Mouse (Mus musculus) G1E (cell line): ENCODE data around the gene Basp1. TPM values are rescaled to one million over a fixed set of nuclear protein-coding genes. Genes with fewer than 3 reads are reported as not detected.
"Not testable (repeated sequence)": the region's sequence is repeated elsewhere in the genome, so short reads cannot be mapped to it uniquely, and the experiment has no call there.

Source experiments
- ATAC-seq: 2 replicates; pipeline ENCODE4 v1.8.0; 2016; ENCODE audit warnings: mild to moderate bottlenecking; ENCODE audit not compliant: insufficient number of reproducible peaks, poor library complexity, low FRiP score, severe bottlenecking; ENCODE audit errors: extremely low read depth
- DNase-seq: peaks from one replicate; pipeline ENCODE4 v3.0.0; 2012; ENCODE audit warnings: low spot score
- H3K27me3 ChIP-seq: 2 replicates; pipeline ENCODE4 v1.6.1; 2012; ENCODE audit warnings: mild to moderate bottlenecking, low read length, inconsistent platforms; ENCODE audit not compliant: insufficient read depth
- H3K36me3 ChIP-seq: replicated peaks from 2 replicates; pipeline ENCODE3; 2012; ENCODE audit warnings: mild to moderate bottlenecking, inconsistent platforms
- H3K4me1 ChIP-seq: 2 replicates; pipeline ENCODE4 v1.6.1; 2012; ENCODE audit warnings: low read depth, low read length, inconsistent platforms, mixed read lengths; ENCODE audit not compliant: insufficient read depth
- H3K4me3 ChIP-seq: 2 replicates; pipeline ENCODE4 v1.5.1; 2012; ENCODE audit warnings: low read depth, mild to moderate bottlenecking, inconsistent platforms, low read length, moderate library complexity, mixed read lengths
- H3K9me3 ChIP-seq: replicated peaks from 2 replicates; pipeline ENCODE4 v1.6.1; 2012; ENCODE audit warnings: inconsistent platforms
- CTCF ChIP-seq: IDR thresholded peaks from 2 replicates; pipeline ENCODE4 v1.5.1; 2012; ENCODE audit warnings: low read depth, low read length, inconsistent platforms, mixed read lengths
- GATA1 ChIP-seq: IDR thresholded peaks from 2 replicates; pipeline ENCODE4 v1.6.1; 2012; ENCODE audit warnings: borderline replicate concordance, low read length, inconsistent platforms, mixed read lengths
- GATA2 ChIP-seq: IDR thresholded peaks from 2 replicates; pipeline ENCODE4 v1.6.1; 2012; ENCODE audit warnings: low read depth, low read length, inconsistent platforms, borderline replicate concordance
- POLR2AphosphoS5 ChIP-seq: IDR thresholded peaks from 2 replicates; pipeline ENCODE4 v1.6.1; 2012; ENCODE audit warnings: low read depth, low read length, inconsistent platforms; ENCODE audit not compliant: insufficient replicate concordance
- TAL1 ChIP-seq: conservative IDR thresholded peaks from 2 replicates; pipeline ENCODE4 v1.6.1; 2012; ENCODE audit warnings: low read depth, low read length, inconsistent platforms, mixed read lengths
- polyA plus RNA-seq: library from polyadenylated mRNA; stranded (reverse); fragments of >175 nt; gene quantifications from 2 replicates; pipeline ENCODE4 v1.2.3, GENCODE M21; 2012
- total RNA-seq, 2 experiments: library from RNA; stranded (forward) in 1 of 2; stranded (reverse) in 1 of 2; fragments of 200-1000 nt in 1 of 2; fragments of >200 nt in 1 of 2; fragmentation: Nextera tagmentation in 1 of 2; gene quantifications; 2 replicates each; pipeline ENCODE4 v1.2.3; 2014 to 2017

Basp1 gene
- total RNA-seq (2014; fragmentation: Nextera tagmentation) (not detected in 2 replicates), total RNA-seq (2017) (not detected in 2 replicates), polyA plus RNA-seq (not detected in 2 replicates)

DNA sequence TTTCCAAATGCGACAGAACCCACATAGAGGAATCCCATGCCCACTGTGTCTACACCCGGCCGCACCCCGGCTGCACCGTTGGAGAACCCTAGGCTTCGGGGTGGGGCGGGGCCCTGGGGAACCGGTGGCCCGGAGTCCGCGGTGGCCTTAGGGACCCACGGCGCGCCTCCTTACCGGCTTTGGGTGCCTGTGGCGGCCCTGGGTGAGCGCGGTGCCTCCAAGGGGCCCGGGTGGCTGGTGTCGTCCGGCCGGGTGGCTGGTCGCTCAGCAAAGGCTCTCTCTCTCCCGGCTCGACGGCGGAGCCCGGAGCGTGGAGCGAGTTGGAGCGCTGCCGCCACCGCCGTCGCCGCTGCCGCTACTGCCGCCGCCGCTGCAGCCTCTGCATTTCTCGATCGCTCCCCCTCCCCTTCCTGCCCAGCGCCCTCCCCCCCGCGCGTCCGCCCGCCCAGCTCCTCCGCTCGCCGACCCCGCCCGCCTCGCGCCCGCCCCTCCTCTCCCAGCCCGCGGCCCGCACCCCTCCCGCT is at the start of gene Basp1:
Basp1 (minus strand) TSS at position 387 of the 524 bp plus-strand sequence.
- H3K36me3 ChIP-seq = no peaks in the 10 kb centered on the region
- H3K4me1 ChIP-seq = no peaks in the 10 kb centered on the region
- peaks cover 31% of the 10 kb centered on the region for H3K9me3 ChIP-seq
- DNase-seq (no peak), ATAC-seq (no peak)
- no peak for TF ChIP-seq GATA1
- no peak for TF ChIP-seq TAL1
- TF ChIP-seq GATA2 = no peak
- TF ChIP-seq POLR2AphosphoS5 = no peak
- TF ChIP-seq CTCF = no peak
- H3K27me3 ChIP-seq = no peaks in the 10 kb centered on the region
- H3K4me3 ChIP-seq = no peak within 1 kb of the TSS

DNA sequence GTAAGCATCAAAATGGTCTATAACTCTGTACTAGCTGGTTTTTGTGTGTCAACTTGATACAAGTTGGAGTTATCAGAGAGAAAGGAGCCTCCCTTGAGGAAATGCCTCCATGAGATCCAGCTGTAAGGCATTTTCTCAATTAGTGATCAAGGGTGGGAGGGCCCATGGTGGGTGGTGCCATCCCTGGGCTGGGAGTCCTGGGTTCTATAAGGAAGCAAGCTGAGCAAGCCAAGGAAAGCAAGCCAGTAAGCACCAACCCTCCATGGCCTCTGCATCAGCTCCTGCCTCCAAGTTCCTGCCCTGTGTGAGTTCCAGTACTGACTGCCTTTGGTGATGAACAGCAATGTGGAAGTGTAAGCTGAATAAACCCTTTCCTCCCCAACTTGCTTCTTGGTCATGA is 49.5 kb upstream of the Basp1 start:
- not testable (repeated sequence) for H3K36me3 ChIP-seq, DNase-seq, ATAC-seq

DNA sequence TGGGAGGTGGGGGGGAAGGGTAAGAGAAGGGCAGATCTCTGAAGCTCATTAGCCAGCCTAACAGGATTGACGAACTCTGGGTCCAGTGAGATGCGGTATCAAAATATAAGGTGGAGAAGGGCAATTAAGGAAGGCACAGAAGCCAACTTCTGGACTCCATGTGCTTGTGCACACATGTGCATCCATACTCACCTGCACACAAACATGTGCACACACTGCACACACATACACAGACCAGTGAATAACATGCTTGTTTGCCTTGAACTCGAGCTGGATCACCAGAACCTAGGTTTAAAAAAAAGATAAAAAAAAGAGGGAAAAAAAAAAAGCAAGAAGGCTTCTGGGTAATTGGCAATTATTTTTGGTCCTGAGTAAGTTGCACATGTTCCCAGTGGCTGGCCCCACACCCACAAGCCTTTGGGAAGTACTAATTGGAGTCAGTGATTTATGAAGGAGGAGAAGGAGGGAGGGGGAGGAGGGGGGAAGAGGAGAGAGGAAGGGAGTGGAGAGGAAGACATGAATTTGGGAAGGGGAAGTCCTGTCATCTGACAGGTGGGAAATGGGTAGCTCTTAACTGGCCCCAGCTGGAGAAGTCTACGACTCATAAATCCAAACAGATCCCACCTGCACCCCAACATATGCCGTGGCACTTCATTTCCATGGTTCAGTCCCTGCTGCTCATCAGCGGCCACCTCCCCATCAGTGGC is 48.6 kb upstream of the Basp1 start:
- no peak for ATAC-seq
- H3K9me3 ChIP-seq = peaks cover 6% of the 10 kb centered on the region
- TF ChIP-seq POLR2AphosphoS5 = no peak
- TF ChIP-seq TAL1 = no peak
- TF ChIP-seq CTCF = no peak
- no peak for TF ChIP-seq GATA1
- no peak for TF ChIP-seq GATA2
- no peaks in the 10 kb centered on the region for H3K4me1 ChIP-seq
- no peak for DNase-seq
- no peaks in the 10 kb centered on the region for H3K27me3 ChIP-seq
- no peak overlapping the region for H3K4me3 ChIP-seq
- no peaks in the 10 kb centered on the region for H3K36me3 ChIP-seq

More for the DNA sequence above, 49.5 kb upstream of the Basp1 start:
- not testable (repeated sequence) for H3K9me3 ChIP-seq, H3K27me3 ChIP-seq, H3K4me1 ChIP-seq, H3K4me3 ChIP-seq

DNA sequence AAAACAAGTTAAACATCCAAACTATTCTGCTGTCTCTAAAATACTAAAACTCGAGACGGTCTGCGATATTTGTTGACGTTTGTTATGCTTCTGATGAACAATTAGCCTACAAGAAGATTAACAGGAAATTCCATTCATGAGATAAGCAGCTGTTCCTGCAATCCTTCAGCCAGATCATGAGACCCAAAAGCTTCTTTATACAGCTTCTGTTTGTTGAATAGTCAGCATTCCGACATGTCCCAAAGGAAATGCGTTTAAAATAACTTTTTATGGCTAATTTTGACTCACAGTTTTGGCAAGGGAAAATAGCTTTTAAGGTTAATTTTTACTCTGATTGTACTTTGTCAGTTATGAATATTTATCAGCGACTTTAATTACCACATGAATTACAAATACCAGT is 46.3 kb upstream of the Basp1 start:
- Histone ChIP-seq H3K9me3 (peaks cover 6% of the 10 kb centered on the region), H3K4me1 (no peaks in the 10 kb centered on the region), H3K36me3 (no peaks in the 10 kb centered on the region), H3K4me3 (no peak overlapping the region), H3K27me3 (no peaks in the 10 kb centered on the region)
- ATAC-seq (no peak), DNase-seq (no peak)
- no peak for TF ChIP-seq POLR2AphosphoS5
- TF ChIP-seq CTCF = no peak
- TF ChIP-seq GATA1 = no peak
- TF ChIP-seq GATA2 = no peak
- no peak for TF ChIP-seq TAL1

DNA sequence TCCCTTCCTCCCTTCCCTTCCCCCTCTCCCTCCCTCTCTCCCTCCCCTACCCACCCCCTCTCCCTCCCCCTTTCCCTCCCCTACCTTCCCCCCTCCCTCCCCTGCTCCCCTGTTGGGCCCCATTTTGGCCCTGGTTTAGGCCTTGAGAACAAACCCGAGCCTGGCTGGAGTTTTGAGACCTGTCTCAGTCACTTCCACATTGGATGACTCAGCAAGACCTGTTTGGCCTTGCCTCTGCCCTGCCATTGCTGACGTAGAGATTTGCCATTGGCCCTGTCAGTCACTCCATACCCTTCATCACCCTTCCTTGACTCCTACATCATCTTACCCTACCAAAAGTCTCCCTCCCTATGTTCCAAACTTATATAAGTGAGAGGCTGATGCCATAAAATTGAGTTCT is 43.9 kb upstream of the Basp1 start:
- DNase-seq (no peak), ATAC-seq (no peak)
- no peaks in the 10 kb centered on the region; the same call in 1 of the 2 replicates for H3K9me3 ChIP-seq
- H3K36me3 ChIP-seq = no peaks in the 10 kb centered on the region
- TF ChIP-seq TAL1 = no peak
- no peaks in the 10 kb centered on the region for H3K27me3 ChIP-seq
- H3K4me3 ChIP-seq = no peak overlapping the region
- no peaks in the 10 kb centered on the region for H3K4me1 ChIP-seq

- H3K4me3 ChIP-seq = no peak overlapping the region
- no peaks in the 10 kb centered on the region for H3K36me3 ChIP-seq
- no peak for TF ChIP-seq CTCF
- no peak for TF ChIP-seq TAL1
- TF ChIP-seq GATA1 = no peak
- TF ChIP-seq GATA2 = no peak
- TF ChIP-seq POLR2AphosphoS5 = no peak
- no peaks in the 10 kb centered on the region for H3K27me3 ChIP-seq
- DNase-seq (no peak), ATAC-seq (no peak)
- H3K9me3 ChIP-seq = peaks cover 7% of the 10 kb centered on the region
- no peaks in the 10 kb centered on the region for H3K4me1 ChIP-seq
Observed at GRCm38 (mm10) chr15:25453538-25453937, 40.0 kb upstream of the Basp1 start.

DNA sequence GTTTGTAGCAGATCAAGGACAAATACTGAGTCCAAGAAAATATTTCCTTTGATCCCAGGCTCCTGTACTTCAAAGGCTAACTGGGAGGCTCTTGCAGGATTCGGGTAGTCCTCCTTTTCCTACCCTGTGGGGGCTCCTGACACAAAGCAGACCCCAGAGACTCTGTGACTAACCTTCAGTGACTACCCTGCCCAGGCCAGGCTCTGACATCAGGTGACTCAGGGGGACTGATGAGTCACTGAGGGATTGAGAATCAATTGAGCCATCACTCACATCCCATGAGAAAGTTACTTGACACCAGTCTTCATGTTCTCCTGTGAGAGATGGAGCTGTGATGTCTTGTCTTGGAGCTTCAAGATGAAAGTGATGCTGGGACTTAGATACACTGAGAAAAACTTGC is 35.8 kb upstream of the Basp1 start:
- Histone ChIP-seq H3K9me3 (peaks cover 13% of the 10 kb centered on the region), H3K4me3 (no peak overlapping the region), H3K4me1 (no peaks in the 10 kb centered on the region), H3K36me3 (no peaks in the 10 kb centered on the region), H3K27me3 (no peaks in the 10 kb centered on the region)
- DNase-seq = no peak
- ATAC-seq = no peak; the same call in 1 of the 2 replicates
- no peak for TF ChIP-seq POLR2AphosphoS5
- no peak for TF ChIP-seq CTCF
- no peak for TF ChIP-seq GATA2
- no peak for TF ChIP-seq GATA1
- no peak for TF ChIP-seq TAL1
